Comparison of ENCODE assay signal across 10 mouse cellular contexts in the genomic region with DNA sequence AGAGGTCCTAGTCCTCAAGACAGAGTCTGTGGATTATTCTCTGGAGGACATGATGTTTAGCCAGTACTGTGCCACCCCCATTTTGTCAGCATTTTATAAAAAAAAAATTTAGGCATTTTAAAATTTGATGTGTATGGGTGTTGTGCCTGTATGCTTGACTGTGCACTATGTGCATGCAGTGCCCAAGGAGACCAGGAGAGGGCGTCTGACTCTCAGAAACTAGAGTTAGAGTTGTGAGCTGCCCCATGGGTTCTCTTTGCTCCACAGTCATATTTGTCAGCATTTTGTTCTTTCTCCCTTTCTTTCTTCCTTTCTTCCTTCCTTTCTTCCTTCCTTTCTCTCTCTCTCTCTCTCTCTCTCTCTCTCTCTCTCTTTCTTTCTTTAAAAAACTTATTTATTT. TPM values are rescaled to one million over a fixed set of nuclear protein-coding genes. Genes with fewer than 3 reads are reported as not detected.
A peak's percentile ranks its signal among the peaks of the same experiment; 100 is the strongest.
DNase-seq lines count a peak whose midpoint lies in the region; ATAC-seq and TF ChIP-seq lines count a peak whose summit lies in the region.
"Had no signal": no experiment of that assay in that cellular context is flagged by ENCODE, and none has a peak within 500 bp of the region (broad histone marks: within the 10 kb centered on the region; RNA-seq: fewer than 3 reads in every experiment).

No protein-coding gene starts in this region.

- no peak for DNase-seq in left cerebral cortex, adult 2 months (ENCODE audit: extremely low spot score in 1 of 2, low spot score in 2 of 2)
- no peak for DNase-seq in left cerebral cortex, postnatal 36 days (ENCODE audit: low spot score in 2 of 2)
- no peak for DNase-seq in ovary, postnatal 10 days (ENCODE audit: low spot score)
- no peak for DNase-seq in urinary bladder, postnatal 10 days (ENCODE audit: low spot score)
- DNase-seq: kidney, postnatal 25 days had no signal

- peak; percentile 36 for TF ChIP-seq CTCF in left cerebral cortex, adult 2 months (IDR thresholded peaks at IDR 0.05)
- TF ChIP-seq CTCF in E14TG2a.4 (conservative IDR thresholded peaks at IDR 0.05; ENCODE audit: low read length), result peak; percentile 74

- intact Hi-C loops in left cerebral cortex, adult 2 months (cut with DNase I), result no loop called here
- intact Hi-C loops in left cerebral cortex, postnatal 36 days (cut with DNase I), result no loop called here

- H3K9me3 ChIP-seq in E14TG2a.4 (ENCODE audit: low read length), result no peaks in the 10 kb centered on the region
- H3K9me3 ChIP-seq: embryonic facial prominence, embryonic 15.5 days; neural tube, embryonic 12.5 days had no signal

- ATAC-seq in activated CD4-positive, CD25-positive, alpha-beta regulatory T cell, adult 4 months, result peak; percentile 72
- peak; percentile 64; the same call in 1 of the 2 replicates for ATAC-seq in monocyte, adult 5-6 weeks (replicated peaks; ENCODE audit: insufficient number of reproducible peaks, low FRiP score, low TSS enrichment, poor library complexity, severe bottlenecking)

- peaks cover 25% of the 10 kb centered on the region for H3K27me3 ChIP-seq in E14TG2a.4 (ENCODE audit: insufficient read depth, low read length)
- H3K27me3 ChIP-seq: embryonic facial prominence, embryonic 15.5 days had no signal

- peaks cover 42% of the 10 kb centered on the region for H3K4me1 ChIP-seq in E14TG2a.4 (replicated peaks; ENCODE audit: low read depth, low read length)

- H3K4me3 ChIP-seq in left cerebral cortex, adult 2 months, result no peak overlapping the region
- no peak overlapping the region for H3K4me3 ChIP-seq in E14TG2a.4 (replicated peaks; ENCODE audit: low read length)
- H3K4me3 ChIP-seq: embryonic facial prominence, embryonic 15.5 days; neural tube, embryonic 12.5 days had no signal

- no peak overlapping the region for H3K27ac ChIP-seq in left cerebral cortex, adult 2 months
- H3K27ac ChIP-seq: embryonic facial prominence, embryonic 15.5 days; neural tube, embryonic 12.5 days had no signal

- H3K36me3 ChIP-seq in E14TG2a.4 (ENCODE audit: insufficient read depth, low read length), result no peaks in the 10 kb centered on the region
- H3K36me3 ChIP-seq: embryonic facial prominence, embryonic 15.5 days; neural tube, embryonic 12.5 days had no signal

RNA-seq across cellular contexts. Expression of a gene that starts 8.4 kb away (rescaled TPM):
- 1 to 10 TPM in 1 of 2 experiments, under 1 TPM in 1; 0.72 to 1.1 TPM for total RNA-seq in left cerebral cortex, adult 2 months (2021)
- total RNA-seq in left cerebral cortex, postnatal 36 days (2021), result 1 to 10 TPM; 1.2 to 1.3 TPM
- 10 to 100 TPM; 26.7 to 31.2 TPM for polyA plus RNA-seq in activated CD4-positive, CD25-positive, alpha-beta regulatory T cell, adult 4 months (2017; shearing (Covaris generic))
- 19.8 to 70.3 TPM (median 26.1 TPM) in 3 replicates for total RNA-seq in monocyte, adult 5-6 weeks (2017)

RNA-seq across cellular contexts. Expression of a gene that starts 55.3 kb away (rescaled TPM):
- total RNA-seq in left cerebral cortex, adult 2 months (2021), result 10 to 100 TPM; 13.9 to 19.8 TPM
- total RNA-seq in left cerebral cortex, postnatal 36 days (2021), result 10 to 100 TPM; 16.6 to 17.6 TPM
- 10 to 100 TPM; 68.7 to 68.8 TPM for polyA plus RNA-seq in activated CD4-positive, CD25-positive, alpha-beta regulatory T cell, adult 4 months (2017; shearing (Covaris generic))
- total RNA-seq in monocyte, adult 5-6 weeks (2017), result 38.6 to 51.6 TPM (median 42.3 TPM) in 3 replicates

RNA-seq across cellular contexts. Expression of a gene that starts 57.7 kb away (rescaled TPM):
- 10 to 100 TPM; 24.4 to 28.2 TPM for total RNA-seq in left cerebral cortex, adult 2 months (2021)
- total RNA-seq in left cerebral cortex, postnatal 36 days (2021), result 10 to 100 TPM; 27.2 to 29.4 TPM
- 100 to 1,000 TPM in 1 of 2 experiments, 10 to 100 TPM in 1; 79.7 to 108 TPM for polyA plus RNA-seq in activated CD4-positive, CD25-positive, alpha-beta regulatory T cell, adult 4 months (2017; shearing (Covaris generic))
- 25.5 to 68.9 TPM (median 29.6 TPM) in 3 replicates for total RNA-seq in monocyte, adult 5-6 weeks (2017)
